Comparison of ENCODE assay signal across 12 mouse cellular contexts in genomic region chr3:7134714-7135113, GRCm38 (mm10).
"Had no signal": no experiment of that assay in that cellular context is flagged by ENCODE, and none has a peak within 500 bp of the region (broad histone marks: within the 10 kb centered on the region; RNA-seq: fewer than 3 reads in every experiment).

No protein-coding gene starts in this region.

- DNase-seq: lung, adult 18-20 months; lung, embryonic 14.5 days; lung, postnatal 10 days; lung, postnatal 4 days; midbrain, embryonic 14.5 days; retina, postnatal 1 day; right cerebral cortex, postnatal 14 days; right cerebral cortex, postnatal 4 days; spleen, adult 18-20 months; thymus, adult 2 months; thymus, postnatal 25 days; thymus, postnatal 4 days had no signal
